In the genomic region with DNA sequence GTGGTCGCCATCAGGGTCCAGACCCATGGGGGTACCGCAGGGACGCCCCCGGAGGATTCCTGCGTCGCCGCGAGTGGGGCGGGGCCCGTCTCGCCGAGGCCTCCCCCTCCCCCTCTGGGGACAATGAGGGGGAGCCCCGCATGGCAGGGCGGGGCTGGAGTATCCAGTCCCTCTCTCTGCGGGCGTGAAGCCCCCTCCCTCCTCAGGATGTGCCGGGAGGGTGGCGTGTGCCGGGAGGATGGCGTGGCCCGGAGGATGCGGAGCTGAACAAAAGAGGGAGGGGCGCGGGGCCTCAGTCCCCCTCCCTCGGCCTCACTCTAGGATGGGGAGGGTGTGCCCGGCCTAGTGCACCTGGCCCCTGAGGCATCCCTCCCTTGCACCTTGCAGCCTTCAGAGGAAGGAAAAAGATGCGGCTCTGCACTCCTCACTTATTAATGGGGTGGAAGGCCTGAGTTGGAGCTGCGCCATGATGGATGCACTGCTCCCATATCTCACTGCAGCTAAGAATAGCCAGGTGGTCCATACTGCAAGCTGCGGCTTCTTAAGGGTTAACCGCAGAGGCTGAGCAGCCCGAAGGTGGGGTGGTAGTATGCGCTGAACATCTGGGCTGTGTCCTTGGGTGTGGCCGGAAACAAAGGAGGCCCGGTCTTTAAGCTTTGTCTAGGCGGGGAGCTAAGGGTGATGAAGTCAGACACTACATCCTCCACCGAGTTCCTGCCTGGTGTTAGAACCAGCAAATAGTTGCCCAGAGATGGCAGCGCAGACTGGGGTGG, we compare ENCODE assay signal across 8 mouse cellular contexts. TPM values are rescaled to one million over a fixed set of nuclear protein-coding genes. Genes with fewer than 3 reads are reported as not detected.
DNase-seq lines count a peak whose midpoint lies in the region; ATAC-seq and TF ChIP-seq lines count a peak whose summit lies in the region.
"Had no signal": no experiment of that assay in that cellular context is flagged by ENCODE, and none has a peak within 500 bp of the region (broad histone marks: within the 10 kb centered on the region; RNA-seq: fewer than 3 reads in every experiment).

No protein-coding gene starts in this region.

- peak overlapping the region; percentile 97 for H3K9ac ChIP-seq in hindbrain, embryonic 14.5 days
- H3K9ac ChIP-seq in midbrain, embryonic 13.5 days (replicated peaks), result peak overlapping the region; percentile 93

- DNase-seq in right cerebral cortex, postnatal 4 days, result peak; percentile 65
- DNase-seq in right cerebral cortex, postnatal 25 days, result no peak
- DNase-seq in hindbrain, embryonic 14.5 days (ENCODE audit: low spot score), result peak; percentile 58
- no peak for DNase-seq in urinary bladder, postnatal 10 days (ENCODE audit: low spot score)
- no peak for DNase-seq in urinary bladder, postnatal 36 days (ENCODE audit: low spot score in 2 of 2)

- ATAC-seq in hindbrain, embryonic 14.5 days (ENCODE audit: low FRiP score), result peak; percentile 35
- peak; percentile 50 for ATAC-seq in midbrain, embryonic 13.5 days

- H3K27me3 ChIP-seq in hindbrain, embryonic 14.5 days (ENCODE audit: control insufficient read depth, insufficient read depth, low read length), result peaks cover 6% of the 10 kb centered on the region; the same call in 1 of the 2 replicates
- peaks cover 18% of the 10 kb centered on the region for H3K27me3 ChIP-seq in midbrain, embryonic 13.5 days

- peaks cover 9% of the 10 kb centered on the region for H3K4me1 ChIP-seq in cortical plate, adult 2 months (ENCODE audit: control insufficient read depth, insufficient read depth, low read length)
- peaks cover 51% of the 10 kb centered on the region for H3K4me1 ChIP-seq in hindbrain, embryonic 14.5 days (replicated peaks; ENCODE audit: control insufficient read depth, insufficient read depth, low read length)
- peaks cover 78% of the 10 kb centered on the region for H3K4me1 ChIP-seq in midbrain, embryonic 13.5 days (replicated peaks)

- peaks cover 3% of the 10 kb centered on the region for H3K36me3 ChIP-seq in hindbrain, embryonic 14.5 days (replicated peaks; ENCODE audit: control insufficient read depth, insufficient read depth)
- no peaks in the 10 kb centered on the region for H3K36me3 ChIP-seq in midbrain, embryonic 13.5 days

- no peaks in the 10 kb centered on the region for H3K9me3 ChIP-seq in hindbrain, embryonic 14.5 days (ENCODE audit: control insufficient read depth, low read length)
- H3K9me3 ChIP-seq in midbrain, embryonic 13.5 days, result no peaks in the 10 kb centered on the region

- peak overlapping the region; percentile 24; the same call in 1 of the 2 replicates for H3K27ac ChIP-seq in cortical plate, adult 2 months (ENCODE audit: insufficient read depth, low read length)
- H3K27ac ChIP-seq in hindbrain, embryonic 14.5 days, result peak overlapping the region; percentile 99
- peak overlapping the region; percentile 98 for H3K27ac ChIP-seq in midbrain, embryonic 13.5 days

- no peak for TF ChIP-seq CTCF in cortical plate, adult 2 months (IDR thresholded peaks at IDR 0.05; ENCODE audit: extremely low read depth, insufficient read depth, low read length)

- peak overlapping the region; percentile 94 for H3K4me3 ChIP-seq in cortical plate, adult 2 months (ENCODE audit: insufficient read depth, low read length)
- H3K4me3 ChIP-seq in hindbrain, embryonic 14.5 days (replicated peaks; ENCODE audit: low read length), result peak overlapping the region; percentile 90
- peak overlapping the region; percentile 86 for H3K4me3 ChIP-seq in midbrain, embryonic 13.5 days (replicated peaks)
- H3K4me3 ChIP-seq: erythroblast, embryonic 14.5 days had no signal

- no peak for TF ChIP-seq POLR2A in cortical plate, adult 2 months (IDR thresholded peaks at IDR 0.05; ENCODE audit: extremely low read depth, insufficient read depth, low read length)

- 1% methylated on average over 22 of the region's 37 CpGs for WGBS in hindbrain, embryonic 14.5 days
- WGBS in midbrain, embryonic 13.5 days, result under 1% methylated on average over 35 of the region's 37 CpGs

- peak overlapping the region; percentile 94 for H3K4me2 ChIP-seq in hindbrain, embryonic 14.5 days (replicated peaks)
- peak overlapping the region; percentile 84 for H3K4me2 ChIP-seq in midbrain, embryonic 13.5 days (replicated peaks)

RNA-seq across cellular contexts. Expression of gene Crmp1, which starts 4.6 kb away (rescaled TPM):
- 194 and 217 TPM in 2 replicates for polyA plus RNA-seq in cortical plate, adult 2 months (2012; rRNA removed)
- polyA plus RNA-seq in hindbrain, embryonic 14.5 days (2014; fragmentation: Nextera tagmentation; extraction: Ambion mirVana), result 907 and 1,000 TPM in 2 replicates
- polyA plus RNA-seq in midbrain, embryonic 13.5 days (2015; fragmentation: Nextera tagmentation; extraction: Ambion mirVana), result 711 and 713 TPM in 2 replicates
- polyA plus RNA-seq: erythroblast, embryonic 14.5 days had no signal

Comparison
In these comparisons a context has a peak if more than half of its experiments do, and no peak if none do; other contexts are left out.
1. DNase-seq: peak in right cerebral cortex, postnatal 4 days (single experiment) and hindbrain, embryonic 14.5 days (single experiment); none in right cerebral cortex, postnatal 25 days (single experiment), urinary bladder, postnatal 10 days (single experiment) and urinary bladder, postnatal 36 days (0 of 2).
2. H3K27ac ChIP-seq: peak in every context shown above with its lines; median percentile 99 in hindbrain, embryonic 14.5 days; 98 in midbrain, embryonic 13.5 days; 24 in cortical plate, adult 2 months.
3. Peak in every context shown above with its lines, with median percentiles within 50 percentile points of each other: H3K4me3 ChIP-seq.